Mouse (Mus musculus) limb, embryonic 12.5 days (tissue): ENCODE measurements at regions not wholly inside any gene's neighbourhood (a gene's known extent, or its start where the extent isn't known, plus 50 kb on each side); places are given as distances from the start of the nearest gene placed in this dataset.
"Not testable (repeated sequence)": the region's sequence is repeated elsewhere in the genome, so short reads cannot be mapped to it uniquely, and the experiment has no call there.

Experiments used
- ATAC-seq: fragments of 200-750 bp; cut with Nextera tagmentation; 2 replicates; pipeline ENCODE4 v1.8.0; 2017; ENCODE audit warnings: low read depth, moderate TSS enrichment; ENCODE audit not compliant: insufficient number of reproducible peaks, insufficient read depth, low FRiP score, low TSS enrichment
- H3K27ac ChIP-seq: fragments of 300-500 bp; sonication (generic); 2 replicates; pipeline ENCODE4 v1.5.1; 2016; ENCODE audit warnings: mild to moderate bottlenecking, moderate library complexity
- H3K27me3 ChIP-seq: fragments of 300-500 bp; sonication (generic); 2 replicates; pipeline ENCODE4 v1.6.1; 2016; ENCODE audit warnings: mild to moderate bottlenecking, moderate library complexity
- H3K36me3 ChIP-seq: fragments of 300-500 bp; sonication (generic); 2 replicates; pipeline ENCODE4 v1.6.1; 2016; ENCODE audit warnings: mild to moderate bottlenecking, moderate library complexity
- H3K4me1 ChIP-seq: fragments of 300-500 bp; sonication (generic); replicated peaks from 2 replicates; pipeline ENCODE4 v1.6.1; 2016
- H3K4me2 ChIP-seq: fragments of 300-500 bp; sonication (generic); 2 replicates; pipeline ENCODE4 v1.6.1; 2016; ENCODE audit warnings: mild to moderate bottlenecking, moderate library complexity
- H3K4me3 ChIP-seq: fragments of 300-500 bp; sonication (generic); replicated peaks from 2 replicates; pipeline ENCODE4 v1.5.1; 2016; ENCODE audit warnings: mild to moderate bottlenecking
- H3K9ac ChIP-seq: fragments of 300-500 bp; sonication (generic); replicated peaks from 2 replicates; pipeline ENCODE4 v1.6.1; 2016; ENCODE audit warnings: mild to moderate bottlenecking, moderate library complexity
- H3K9me3 ChIP-seq: fragments of 300-500 bp; sonication (generic); 2 replicates; pipeline ENCODE4 v1.6.1; 2016; ENCODE audit warnings: mild to moderate bottlenecking, moderate library complexity
- WGBS: fragments of 180-500 bp; shearing (Covaris S2); methylation state at CpG from one replicate; pipeline ENCODE4 v1.1.7; 2016; 5-methylcytosine and 5-hydroxymethylcytosine counted together

- Histone ChIP-seq H3K9me3 (no peaks in the 10 kb centered on the region), H3K4me3 (no peak overlapping the region), H3K9ac (no peak overlapping the region), H3K4me2 (no peak overlapping the region), H3K4me1 (no peaks in the 10 kb centered on the region), H3K27me3 (no peaks in the 10 kb centered on the region), H3K36me3 (no peaks in the 10 kb centered on the region), H3K27ac (no peak overlapping the region)
- WGBS = 63% methylated on average over 7 of the region's 7 CpGs
- no peak for ATAC-seq
These were observed 240.7 kb downstream of the Lpin1 start for GRCm38 (mm10) chr12:16370061-16370460.

GRCm38 (mm10) chr12:16362341-16362740 lies 248.4 kb downstream of the Lpin1 start:
- Histone ChIP-seq H3K4me3 (no peak overlapping the region), H3K36me3 (no peaks in the 10 kb centered on the region), H3K9me3 (peaks cover 10% of the 10 kb centered on the region), H3K9ac (no peak overlapping the region), H3K4me2 (no peak overlapping the region), H3K27me3 (no peaks in the 10 kb centered on the region), H3K4me1 (no peaks in the 10 kb centered on the region), H3K27ac (no peak overlapping the region)
- no peak for ATAC-seq

- Histone ChIP-seq H3K9me3 (peaks cover 10% of the 10 kb centered on the region), H3K4me2 (no peak overlapping the region), H3K4me3 (no peak overlapping the region), H3K27ac (no peak overlapping the region), H3K36me3 (no peaks in the 10 kb centered on the region), H3K27me3 (no peaks in the 10 kb centered on the region), H3K9ac (no peak overlapping the region), H3K4me1 (no peaks in the 10 kb centered on the region)
- no peak for ATAC-seq
- WGBS = 50% methylated on average over 1 of the region's 1 CpGs
These were observed 251.9 kb downstream of the Lpin1 start for GRCm38 (mm10) chr12:16358831-16359230.

GRCm38 (mm10) chr12:16354711-16355110 lies 256.1 kb downstream of the Lpin1 start:
- no peak overlapping the region for H3K4me3 ChIP-seq
- no peaks in the 10 kb centered on the region for H3K36me3 ChIP-seq
- no peaks in the 10 kb centered on the region for H3K4me1 ChIP-seq
- H3K9me3 ChIP-seq = no peaks in the 10 kb centered on the region
- no peak overlapping the region for H3K27ac ChIP-seq
- no peak for ATAC-seq
- H3K4me2 ChIP-seq = no peak overlapping the region
- H3K27me3 ChIP-seq = no peaks in the 10 kb centered on the region
- 96% methylated on average over 1 of the region's 1 CpGs for WGBS
- no peak overlapping the region for H3K9ac ChIP-seq

GRCm38 (mm10) chr12:16351751-16352150 lies 259.0 kb downstream of the Lpin1 start:
- no peak overlapping the region for H3K9ac ChIP-seq
- no peak for ATAC-seq
- no peaks in the 10 kb centered on the region for H3K27me3 ChIP-seq
- H3K27ac ChIP-seq = no peak overlapping the region
- no peak overlapping the region for H3K4me3 ChIP-seq
- H3K4me2 ChIP-seq = no peak overlapping the region
- no peaks in the 10 kb centered on the region for H3K4me1 ChIP-seq
- H3K36me3 ChIP-seq = no peaks in the 10 kb centered on the region
- no peaks in the 10 kb centered on the region for H3K9me3 ChIP-seq

- H3K27me3 ChIP-seq = no peaks in the 10 kb centered on the region
- H3K4me1 ChIP-seq = no peaks in the 10 kb centered on the region
- no peak overlapping the region for H3K27ac ChIP-seq
- no peak overlapping the region for H3K9ac ChIP-seq
- H3K9me3 ChIP-seq = no peaks in the 10 kb centered on the region
- H3K4me2 ChIP-seq = no peak overlapping the region
- no peak for ATAC-seq
- no peak overlapping the region for H3K4me3 ChIP-seq
- H3K36me3 ChIP-seq = no peaks in the 10 kb centered on the region
These were observed 261.5 kb downstream of the Lpin1 start for GRCm38 (mm10) chr12:16349310-16349709.

- Histone ChIP-seq H3K27me3 (no peaks in the 10 kb centered on the region), H3K27ac (no peak overlapping the region), H3K9me3 (no peaks in the 10 kb centered on the region), H3K4me3 (no peak overlapping the region), H3K4me2 (no peak overlapping the region), H3K36me3 (no peaks in the 10 kb centered on the region), H3K4me1 (no peaks in the 10 kb centered on the region), H3K9ac (no peak overlapping the region)
- ATAC-seq = no peak
- 85% methylated on average over 3 of the region's 3 CpGs for WGBS
These were observed 266.7 kb downstream of the Lpin1 start for GRCm38 (mm10) chr12:16344021-16344420.

GRCm38 (mm10) chr12:16342030-16342429 lies 268.7 kb downstream of the Lpin1 start:
- 53% methylated on average over 2 of the region's 2 CpGs for WGBS
- not testable (repeated sequence) for H3K4me1 ChIP-seq, H3K36me3 ChIP-seq, H3K27ac ChIP-seq, H3K9ac ChIP-seq, H3K4me2 ChIP-seq, H3K27me3 ChIP-seq, H3K4me3 ChIP-seq, ATAC-seq, H3K9me3 ChIP-seq

- Histone ChIP-seq H3K4me2 (no peak overlapping the region), H3K4me1 (no peaks in the 10 kb centered on the region), H3K36me3 (no peaks in the 10 kb centered on the region), H3K27ac (no peak overlapping the region), H3K27me3 (no peaks in the 10 kb centered on the region), H3K9me3 (no peaks in the 10 kb centered on the region), H3K4me3 (no peak overlapping the region), H3K9ac (no peak overlapping the region)
- 87% methylated on average over 3 of the region's 3 CpGs for WGBS
- ATAC-seq = no peak
These were observed 279.3 kb downstream of the Lpin1 start for GRCm38 (mm10) chr12:16331456-16331855.

GRCm38 (mm10) chr12:16329129-16329528 lies 281.6 kb downstream of the Lpin1 start:
- Histone ChIP-seq H3K4me2 (no peak overlapping the region), H3K9ac (no peak overlapping the region), H3K27me3 (no peaks in the 10 kb centered on the region), H3K4me3 (no peak overlapping the region), H3K4me1 (no peaks in the 10 kb centered on the region), H3K36me3 (no peaks in the 10 kb centered on the region), H3K9me3 (no peaks in the 10 kb centered on the region), H3K27ac (no peak overlapping the region)
- ATAC-seq = no peak
- 53% methylated on average over 2 of the region's 2 CpGs for WGBS

- H3K9me3 ChIP-seq = no peaks in the 10 kb centered on the region
- no peak overlapping the region for H3K9ac ChIP-seq
- H3K27me3 ChIP-seq = no peaks in the 10 kb centered on the region
- ATAC-seq = no peak
- no peaks in the 10 kb centered on the region for H3K36me3 ChIP-seq
- 57% methylated on average over 9 of the region's 9 CpGs for WGBS
- H3K27ac ChIP-seq = peak overlapping the region; percentile 56; the same call in 1 of the 2 replicates
- peaks cover 9% of the 10 kb centered on the region; the same call in 1 of the 2 replicates for H3K4me1 ChIP-seq
- H3K4me2 ChIP-seq = no peak overlapping the region
- H3K4me3 ChIP-seq = no peak overlapping the region
These were observed 290.0 kb downstream of the Lpin1 start for GRCm38 (mm10) chr12:16320536-16321402.

GRCm38 (mm10) chr12:16308101-16308500 lies 302.7 kb downstream of the Lpin1 start:
- ATAC-seq = no peak
- no peak overlapping the region for H3K4me3 ChIP-seq
- 87% methylated on average over 3 of the region's 3 CpGs for WGBS
- H3K4me2 ChIP-seq = no peak overlapping the region
- no peaks in the 10 kb centered on the region for H3K9me3 ChIP-seq
- no peaks in the 10 kb centered on the region for H3K4me1 ChIP-seq
- no peaks in the 10 kb centered on the region for H3K36me3 ChIP-seq
- no peak overlapping the region for H3K27ac ChIP-seq
- no peaks in the 10 kb centered on the region for H3K27me3 ChIP-seq
- no peak overlapping the region for H3K9ac ChIP-seq
